Mouse (Mus musculus): Measurements from ENCODE around the gene Syt6.
"Not testable (repeated sequence)": the region's sequence is repeated elsewhere in the genome, so short reads cannot be mapped to it uniquely, and the experiment has no call there.

Syt6 gene

GRCm38 (mm10) chr3:103601011-103601410, 26.0 kb downstream of the Syt6 start:
- no peak for DNase-seq (ENCODE audit: low read depth, low spot score)

DNA sequence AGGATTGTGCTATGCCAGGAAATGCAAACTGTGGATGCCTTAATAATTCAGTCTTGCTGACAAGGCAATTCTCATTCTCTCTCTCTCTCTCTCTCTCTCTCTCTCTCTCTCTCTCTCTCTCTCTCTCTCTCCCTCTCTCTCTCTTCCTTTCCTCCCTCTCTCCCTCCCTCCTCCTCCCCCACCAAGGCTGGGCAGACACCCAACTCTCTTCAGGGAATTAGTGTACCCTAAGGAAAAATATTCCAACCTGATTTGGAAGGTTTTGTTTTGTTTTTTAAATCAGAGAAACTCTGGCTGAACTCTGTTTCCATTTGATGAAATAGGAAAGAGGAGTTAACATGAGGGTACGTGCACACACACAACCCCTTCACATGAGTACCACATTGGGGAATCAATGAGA, 26.5 kb downstream of the Syt6 start:
- DNase-seq (ENCODE audit: low read depth, low spot score) = no peak

GRCm38 (mm10) chr3:103606045-103606597, 31.1 kb downstream of the Syt6 start:
- no peak for DNase-seq (ENCODE audit: low read depth, low spot score)

DNA sequence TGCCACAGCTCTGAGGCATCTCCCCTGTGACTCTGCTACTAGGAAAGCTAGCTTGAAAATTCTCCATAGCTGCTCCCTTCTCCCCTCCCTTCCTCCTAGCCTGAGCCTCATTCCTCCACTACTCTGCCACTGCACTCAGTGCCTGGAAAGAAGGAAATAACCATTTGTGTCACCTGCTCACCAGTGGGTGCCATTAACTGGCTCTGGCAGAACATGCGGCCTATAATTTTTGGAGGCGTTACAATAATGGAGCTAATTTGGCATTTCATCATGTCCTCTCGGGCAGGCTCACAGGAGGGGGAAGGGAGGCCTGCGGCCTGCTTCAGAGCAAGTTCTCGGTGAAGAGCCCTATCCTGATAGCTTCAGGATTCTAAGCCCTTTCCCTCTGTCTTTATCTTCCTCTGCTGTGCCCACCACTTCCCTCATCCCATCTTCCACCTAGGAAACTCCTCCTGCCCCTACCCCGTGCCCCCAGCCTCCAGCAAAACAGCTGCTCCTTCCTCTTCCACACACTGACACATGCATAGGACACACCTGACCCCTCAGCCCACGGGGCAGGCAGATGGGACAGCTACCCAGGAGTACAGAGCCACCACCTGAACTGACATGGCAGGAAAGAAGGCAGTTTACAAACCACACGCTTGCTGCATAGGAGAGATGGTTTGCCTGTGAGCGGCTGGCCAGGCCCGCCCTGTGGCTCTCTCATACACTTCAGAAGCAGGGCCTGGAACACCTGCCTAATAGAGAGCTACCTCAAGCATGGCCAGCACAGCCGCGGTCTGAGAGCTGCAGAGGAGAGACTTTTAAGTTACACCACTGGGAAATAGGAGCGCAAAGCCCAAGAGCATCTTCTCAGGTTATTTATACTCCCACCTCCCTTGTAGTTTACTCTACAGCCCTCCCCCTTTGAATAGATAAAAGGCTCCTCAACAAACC, 31.9 kb downstream of the Syt6 start:
- no peak for DNase-seq (ENCODE audit: low read depth, low spot score)

DNA sequence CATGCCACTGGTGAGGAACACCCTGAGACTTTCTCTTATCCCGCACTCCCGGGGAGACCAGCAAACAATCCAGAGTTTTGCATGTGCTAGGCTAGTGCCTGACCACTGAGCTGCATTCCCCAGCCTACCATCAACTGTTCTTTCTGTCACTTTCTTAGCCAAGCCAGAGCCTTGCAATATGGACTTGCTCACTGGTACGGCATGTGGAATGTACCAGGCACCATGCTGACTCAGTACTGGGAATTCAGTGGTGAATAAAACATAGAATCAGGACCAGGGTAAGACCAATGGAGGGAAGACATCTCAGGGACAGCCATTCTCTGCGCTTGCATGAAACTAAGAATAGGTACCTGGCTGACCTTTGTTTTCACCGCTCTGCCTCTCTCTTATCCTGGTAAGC, 35.2 kb downstream of the Syt6 start:
- no peak for DNase-seq (ENCODE audit: low read depth, low spot score)

DNA sequence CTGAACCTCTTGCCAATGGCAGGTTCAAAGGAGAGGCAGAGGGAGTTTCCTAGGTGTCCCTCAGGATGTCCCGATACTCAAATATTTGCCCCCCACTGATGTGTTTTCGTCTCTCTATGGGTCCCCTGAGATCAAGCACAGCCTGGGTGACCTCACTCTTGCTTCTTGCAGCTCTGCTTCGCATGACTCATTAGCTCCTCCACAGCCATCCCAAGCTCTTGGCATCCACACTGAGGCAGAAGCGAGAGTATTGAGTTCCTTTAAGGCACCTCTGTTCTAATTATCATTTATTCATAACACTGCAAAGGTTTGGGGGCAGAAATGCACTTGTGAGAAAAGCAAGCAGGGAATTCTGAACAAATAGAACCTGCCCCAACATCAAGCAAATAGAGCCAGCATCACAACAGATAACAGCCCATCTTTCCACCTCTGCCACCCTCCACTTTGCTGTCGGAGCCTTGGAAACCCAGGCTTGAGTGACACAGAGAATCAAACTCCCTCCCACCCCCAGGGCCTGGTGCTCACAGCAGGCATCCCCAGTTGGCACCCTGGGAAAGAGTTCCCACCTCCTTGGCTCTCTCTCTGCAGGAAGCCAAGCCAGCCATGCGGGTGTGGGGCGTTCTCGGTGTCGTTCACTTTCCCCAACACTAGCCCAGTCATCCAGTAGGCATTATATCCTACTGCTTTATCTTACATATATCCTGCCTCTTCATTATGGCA, 37.8 kb downstream of the Syt6 start:
- DNase-seq (ENCODE audit: low read depth, low spot score) = no peak

GRCm38 (mm10) chr3:103615621-103616020, 40.6 kb downstream of the Syt6 start:
- no peak for DNase-seq (ENCODE audit: low read depth, low spot score)

DNA sequence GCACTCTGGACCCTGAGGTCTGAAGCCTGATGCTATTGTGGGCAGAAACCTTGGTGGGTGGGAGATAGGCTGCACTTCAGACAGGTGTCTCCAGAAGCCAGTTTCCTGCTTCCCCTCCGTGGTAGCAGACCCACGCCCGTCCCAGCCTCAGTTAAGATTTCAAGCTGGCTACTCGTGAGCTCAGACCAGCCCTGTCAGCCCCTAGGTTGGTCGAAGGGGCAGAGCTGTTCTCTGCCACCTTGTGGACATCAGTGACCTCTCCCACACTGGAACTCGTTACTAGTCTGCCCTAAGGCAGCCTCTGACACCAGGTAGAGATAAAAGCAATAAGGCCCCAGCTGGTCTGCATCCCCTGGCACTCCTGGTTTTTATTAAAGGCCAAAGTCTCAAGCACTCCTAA, 42.0 kb downstream of the Syt6 start:
- DNase-seq (ENCODE audit: low read depth, low spot score) = peak; percentile 52

DNA sequence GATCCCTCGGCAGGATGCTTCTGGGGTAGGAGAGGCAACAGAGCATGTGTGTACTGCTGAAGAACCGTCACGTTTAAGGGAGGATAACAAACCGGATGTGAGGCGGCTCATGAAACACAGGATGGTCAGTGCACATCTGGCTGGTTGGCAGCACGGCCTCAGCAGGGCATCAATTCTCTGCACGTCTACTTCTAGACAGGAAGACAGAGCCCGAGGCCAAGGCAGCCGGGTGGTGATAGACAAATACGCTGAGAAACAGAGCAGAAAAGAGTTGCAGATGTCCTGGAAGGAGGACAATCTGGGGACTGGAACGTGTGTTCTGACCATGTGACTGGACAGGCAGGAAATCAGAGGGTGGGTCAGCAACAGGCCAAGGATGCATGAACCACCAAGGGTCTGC, 45.1 kb downstream of the Syt6 start:
- no peak for DNase-seq (ENCODE audit: low read depth, low spot score)

- no peak for DNase-seq (ENCODE audit: low read depth, low spot score)
These were observed 49.0 kb downstream of the Syt6 start for GRCm38 (mm10) chr3:103623893-103624470.

DNA sequence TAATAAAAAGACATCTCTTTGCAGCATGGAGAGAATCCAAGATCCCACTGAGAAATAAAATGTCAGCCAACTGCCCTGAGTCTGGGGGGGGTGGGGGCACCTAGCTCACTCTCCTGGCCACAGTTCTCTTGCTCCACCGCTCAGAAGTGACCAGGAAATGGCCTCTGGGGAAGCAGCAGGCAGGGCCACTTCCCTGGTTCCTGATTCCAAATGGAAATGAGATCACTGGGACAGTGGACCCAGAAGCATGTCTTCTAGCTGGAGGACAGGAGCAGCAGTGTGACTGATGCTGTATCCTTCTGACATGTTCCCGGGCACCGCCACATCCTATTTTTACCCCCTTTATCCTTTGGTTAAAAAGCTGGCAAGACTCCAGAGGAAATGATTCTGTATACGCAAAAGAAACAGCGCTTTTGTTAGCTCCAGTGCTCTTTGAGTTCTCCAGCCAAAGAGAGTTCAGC, 49.6 kb downstream of the Syt6 start:
- no peak for DNase-seq (ENCODE audit: low read depth, low spot score)

DNA sequence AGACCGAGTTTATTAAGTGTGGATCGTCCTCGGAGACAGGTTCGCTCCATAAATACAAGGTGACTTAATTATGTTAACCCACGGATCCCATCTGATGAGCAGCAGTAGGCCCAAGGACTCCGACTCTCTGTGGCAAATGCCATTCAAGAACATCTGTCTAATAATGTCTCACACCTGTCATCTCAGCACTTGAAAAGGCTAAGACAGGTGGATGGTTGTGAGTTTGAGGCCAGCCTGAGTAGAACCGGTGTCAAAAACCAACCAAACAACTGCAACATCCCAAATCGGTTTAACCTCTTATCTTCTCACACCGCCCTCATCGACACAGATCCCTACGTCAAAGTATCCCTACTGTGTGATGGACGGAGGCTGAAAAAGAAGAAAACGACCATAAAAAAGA, 50.1 kb downstream of the Syt6 start:
- no peak for DNase-seq (ENCODE audit: low read depth, low spot score)

DNA sequence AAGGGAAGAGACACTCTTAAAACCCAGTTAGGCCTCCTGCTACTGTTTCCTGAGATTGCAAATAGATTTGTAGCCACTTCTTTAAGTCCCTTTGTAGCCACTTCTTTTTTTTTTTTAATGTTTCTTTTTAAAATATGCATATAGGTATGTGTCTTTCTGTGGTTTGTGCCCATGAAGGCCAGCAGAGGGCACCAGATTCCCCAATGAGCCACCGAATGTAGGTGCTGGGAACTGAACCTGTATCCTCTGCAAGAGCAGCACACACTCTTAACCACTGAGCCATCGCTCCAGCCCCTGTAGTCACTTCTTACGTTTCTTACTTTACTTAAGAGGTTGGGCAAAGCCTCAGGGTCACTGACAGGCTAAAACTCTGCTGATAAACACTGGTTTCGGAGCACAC, 51.5 kb downstream of the Syt6 start:
- no peak for DNase-seq (ENCODE audit: low read depth, low spot score)

GRCm38 (mm10) chr3:103627661-103628060, 52.6 kb downstream of the Syt6 start:
- DNase-seq (ENCODE audit: low read depth, low spot score) = no peak

DNA sequence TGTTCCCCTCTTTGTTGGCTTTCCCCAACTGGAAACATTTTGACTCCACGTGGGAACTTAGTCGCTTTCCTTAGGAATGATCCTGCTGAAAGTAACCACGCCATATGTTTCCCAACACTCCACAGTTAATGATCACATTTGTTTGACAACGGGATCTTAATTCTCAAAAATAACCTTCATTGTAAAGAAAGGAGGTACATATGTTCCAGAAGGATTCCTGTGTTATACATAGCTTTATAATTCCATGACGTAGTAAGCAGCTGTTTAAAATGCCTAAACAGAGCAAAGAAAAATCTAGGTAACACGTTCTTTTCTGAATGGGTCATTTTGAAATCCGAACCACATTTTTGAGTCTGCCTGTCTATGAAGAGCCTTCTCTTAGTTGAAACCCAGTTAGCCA, 58.1 kb downstream of the Syt6 start:
- no peak for DNase-seq (ENCODE audit: low read depth, low spot score)

DNA sequence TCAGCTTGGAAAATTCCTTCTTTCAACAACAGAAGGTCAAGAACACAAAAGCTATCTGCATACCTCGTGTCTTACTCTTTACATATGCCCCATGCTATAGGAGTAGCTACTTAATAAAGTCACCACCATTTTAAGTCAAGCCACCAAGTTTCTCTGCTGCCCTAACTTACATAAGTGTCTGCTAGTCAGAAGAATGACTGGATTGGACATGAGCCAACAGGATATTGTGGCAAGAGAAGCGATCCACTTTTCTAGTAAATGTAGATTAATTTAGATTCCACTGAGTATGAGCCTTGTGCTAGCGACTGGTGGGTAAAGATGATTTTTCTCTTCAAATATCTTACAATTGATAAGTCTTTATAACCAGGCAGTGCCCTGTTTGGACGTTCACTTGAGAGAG, 58.8 kb downstream of the Syt6 start:
- no peak for DNase-seq (ENCODE audit: low read depth, low spot score)

DNA sequence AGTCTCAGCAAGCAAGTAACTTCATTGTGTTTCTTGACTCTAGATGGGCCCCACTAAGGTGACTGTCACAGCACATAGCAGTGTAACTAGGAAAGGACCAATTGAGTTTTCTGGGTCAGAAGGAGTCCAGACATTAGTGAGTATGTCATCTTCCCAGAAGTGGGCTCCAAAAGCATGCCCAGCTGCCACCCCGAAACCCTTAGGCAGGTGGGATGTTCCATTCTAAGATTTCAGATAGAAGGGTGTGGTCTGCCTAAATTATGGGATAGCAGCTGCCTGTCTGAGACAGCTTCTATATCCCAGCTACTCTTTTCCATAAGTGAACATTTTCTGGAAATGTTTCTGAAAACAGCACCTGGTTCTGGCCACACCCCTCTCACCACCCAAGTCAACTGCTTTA, 59.2 kb downstream of the Syt6 start:
- no peak for DNase-seq (ENCODE audit: low read depth, low spot score)

DNA sequence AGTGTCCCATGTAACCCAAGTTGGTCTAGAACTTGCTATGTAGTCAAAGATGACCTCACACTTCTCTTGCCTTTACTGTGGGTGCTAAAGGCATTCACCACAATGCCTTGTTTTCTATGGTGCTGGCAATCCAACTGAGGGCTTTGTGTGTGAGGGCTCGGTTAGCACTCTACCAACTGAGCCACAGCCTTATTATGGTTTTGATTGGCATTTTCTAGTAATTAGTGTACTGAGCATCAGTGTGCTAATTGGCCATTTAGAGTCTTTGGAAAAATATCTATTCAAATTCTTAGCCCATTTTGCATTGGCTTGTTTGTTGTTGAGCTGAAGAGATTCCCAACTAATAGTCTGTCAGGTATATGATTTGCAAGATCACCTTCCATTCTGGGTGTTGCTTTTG, 62.6 kb downstream of the Syt6 start:
- no peak for DNase-seq (ENCODE audit: low read depth, low spot score)

DNA sequence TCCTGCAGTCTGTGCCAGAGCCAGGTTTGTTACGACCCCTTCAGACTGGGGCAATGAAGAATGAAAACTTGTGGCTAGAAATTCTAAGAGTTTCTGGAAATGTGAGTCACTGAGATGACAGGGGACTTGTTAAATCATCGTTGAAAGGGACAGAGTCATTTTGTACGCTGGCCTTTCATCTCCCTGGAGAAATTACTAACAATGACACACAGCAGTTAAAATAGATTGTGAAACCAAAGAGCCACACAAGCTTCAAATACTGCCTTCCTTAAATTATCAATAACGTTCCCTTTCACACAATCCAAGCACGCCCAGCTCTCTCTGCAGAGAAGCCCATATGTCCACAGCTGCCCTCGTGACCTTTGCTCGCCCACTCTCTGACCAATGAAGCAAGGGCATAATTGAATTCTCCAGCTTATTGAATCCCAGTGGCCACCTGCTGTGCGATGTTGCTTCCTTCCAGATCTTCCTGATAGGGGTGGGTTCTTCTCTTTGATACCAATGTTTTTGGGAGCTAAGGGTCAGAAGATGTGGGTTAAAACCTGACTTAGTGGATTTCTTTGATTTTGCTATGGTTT, 65.3 kb downstream of the Syt6 start:
- no peak for DNase-seq (ENCODE audit: low read depth, low spot score)

DNA sequence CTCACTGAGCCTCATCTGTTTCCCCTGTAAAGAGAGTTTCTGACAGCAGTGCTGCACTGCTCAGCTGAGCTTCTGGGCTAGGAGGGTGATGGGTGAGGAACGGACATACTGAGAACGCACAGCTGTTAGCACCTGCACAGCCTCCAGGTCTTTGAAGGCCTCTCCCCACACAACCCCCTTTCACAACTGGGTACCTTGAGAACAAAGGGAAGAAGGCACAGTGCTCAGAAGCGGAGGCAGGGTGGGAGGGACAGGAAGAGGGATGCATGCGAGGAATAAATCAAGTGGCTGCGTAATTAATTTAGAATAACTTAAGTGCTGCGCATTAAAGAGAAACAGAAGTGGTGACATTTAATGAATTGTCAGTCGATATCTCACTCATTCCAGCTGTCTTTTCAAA, 66.3 kb downstream of the Syt6 start:
- DNase-seq (ENCODE audit: low read depth, low spot score) = no peak

GRCm38 (mm10) chr3:103645968-103646367, 70.9 kb downstream of the Syt6 start, which contains the start of gene Atg4a-ps:
Atg4a-ps (minus strand) TSS chr3:103646068.
- not testable (repeated sequence) for DNase-seq (ENCODE audit: low read depth, low spot score)

Measured in forelimb bud, embryonic 11.5 days (tissue).